Mouse (Mus musculus) neural tube, embryonic 11.5 days (tissue): ENCODE data around the gene Sorbs1. TPM values are rescaled to one million over a fixed set of nuclear protein-coding genes. Genes with fewer than 3 reads are reported as not detected.

Source experiments
- ATAC-seq: fragments of 200-750 bp; cut with Nextera tagmentation; 2 replicates; pipeline ENCODE4 v1.8.0; 2017; ENCODE audit warnings: moderate number of reproducible peaks, mild to moderate bottlenecking, moderate TSS enrichment, moderate library complexity; ENCODE audit not compliant: insufficient read depth, low FRiP score, low TSS enrichment
- DNase-seq: peaks from one replicate; pipeline ENCODE4 v3.0.0-alpha.2; 2015; ENCODE audit warnings: low spot score
- H3K27ac ChIP-seq: fragments of 300-500 bp; sonication (generic); 2 replicates; pipeline ENCODE4 v1.5.1; 2014; ENCODE audit warnings: low read depth, mild to moderate bottlenecking, low read length
- H3K27me3 ChIP-seq: fragments of 300-500 bp; sonication (generic); 2 replicates; pipeline ENCODE4 v1.6.1; 2014; ENCODE audit warnings: mild to moderate bottlenecking, low read length, mixed read lengths; ENCODE audit not compliant: control insufficient read depth, insufficient read depth
- H3K36me3 ChIP-seq: fragments of 300-500 bp; sonication (generic); 2 replicates; pipeline ENCODE4 v1.6.1; 2014; ENCODE audit warnings: mild to moderate bottlenecking, low read length, moderate library complexity, mixed read lengths; ENCODE audit not compliant: control insufficient read depth, insufficient read depth
- H3K4me1 ChIP-seq: fragments of 300-500 bp; sonication (generic); 2 replicates; pipeline ENCODE4 v1.6.1; 2014; ENCODE audit warnings: low read length, mixed read lengths; ENCODE audit not compliant: control insufficient read depth, insufficient read depth
- H3K4me2 ChIP-seq: fragments of 300-500 bp; sonication (generic); 2 replicates; pipeline ENCODE4 v1.6.1; 2014; ENCODE audit warnings: low read depth, mild to moderate bottlenecking, moderate library complexity
- H3K4me3 ChIP-seq: fragments of 300-500 bp; sonication (generic); 2 replicates; pipeline ENCODE4 v1.5.1; 2014; ENCODE audit warnings: low read depth, low read length
- H3K9ac ChIP-seq: fragments of 300-500 bp; sonication (generic); 2 replicates; pipeline ENCODE4 v1.6.1; 2014; ENCODE audit warnings: mild to moderate bottlenecking, low read length
- H3K9me3 ChIP-seq: fragments of 300-500 bp; sonication (generic); 2 replicates; pipeline ENCODE4 v1.6.1; 2016; ENCODE audit warnings: low read length; ENCODE audit not compliant: control insufficient read depth
- whole genome bisulfite sequencing: fragments of 180-500 bp; shearing (Covaris S2); extraction: QIAGEN DNeasy Blood & Tissue Kit; methylation state at CpG from one replicate; pipeline ENCODE4 v1.1.7; 2014; 5-methylcytosine and 5-hydroxymethylcytosine counted together
- polyA plus RNA-seq: library from polyadenylated mRNA; unstranded; fragments of >200 nt; fragmentation: Nextera tagmentation; extraction: Ambion mirVana; gene quantifications from 2 replicates; pipeline ENCODE4 v1.2.1, GENCODE M21; 2014

Gene Sorbs1
- polyA plus RNA-seq, 1 experiment from 2014 or later, result 91.2 TPM

DNA sequence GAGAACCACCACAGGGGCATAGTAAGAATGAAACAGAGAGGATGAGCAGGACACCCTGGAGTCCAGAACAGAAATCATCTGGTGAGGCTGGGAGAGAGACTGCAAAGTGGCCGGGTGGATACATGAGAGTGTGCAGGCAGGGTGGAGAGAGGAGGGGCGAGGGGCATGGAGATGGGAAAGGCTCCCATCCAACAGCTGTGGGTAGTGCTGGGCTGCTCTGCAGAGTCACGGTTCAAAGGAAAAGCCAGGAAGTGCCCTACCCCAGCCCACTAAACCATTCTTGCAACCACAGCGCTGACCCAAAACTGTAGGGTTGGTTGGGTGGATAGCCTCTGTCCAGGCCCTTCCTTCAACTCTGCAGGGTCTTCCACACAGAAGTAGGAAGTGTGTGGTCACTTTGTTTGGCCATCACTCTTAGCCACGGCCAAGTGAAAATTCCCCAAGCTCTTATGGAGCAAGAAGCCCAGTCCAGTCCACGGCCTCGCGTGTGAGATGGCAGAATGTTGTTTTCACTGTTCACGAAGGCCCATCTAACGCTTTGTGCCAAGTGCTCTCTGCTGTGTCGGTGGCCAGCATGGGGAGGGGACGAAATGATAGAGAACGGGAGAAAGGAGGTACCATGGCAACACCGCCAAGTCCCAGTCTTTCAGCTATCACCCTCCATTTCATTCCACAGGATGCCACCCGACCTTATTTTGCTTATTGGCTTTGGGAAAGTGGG lies 203.0 kb downstream of the Sorbs1 start:
- H3K4me3 ChIP-seq, result no peak overlapping the region
- DNase-seq (no peak), ATAC-seq (no peak)
- H3K27ac ChIP-seq, result no peak overlapping the region
- 87% methylated on average over 15 of the region's 15 CpGs for WGBS
- no peaks in the 10 kb centered on the region for H3K4me1 ChIP-seq
- no peak overlapping the region for H3K4me2 ChIP-seq
- no peaks in the 10 kb centered on the region for H3K9me3 ChIP-seq
- H3K27me3 ChIP-seq, result no peaks in the 10 kb centered on the region
- H3K9ac ChIP-seq, result no peak overlapping the region
- H3K36me3 ChIP-seq, result no peaks in the 10 kb centered on the region

DNA sequence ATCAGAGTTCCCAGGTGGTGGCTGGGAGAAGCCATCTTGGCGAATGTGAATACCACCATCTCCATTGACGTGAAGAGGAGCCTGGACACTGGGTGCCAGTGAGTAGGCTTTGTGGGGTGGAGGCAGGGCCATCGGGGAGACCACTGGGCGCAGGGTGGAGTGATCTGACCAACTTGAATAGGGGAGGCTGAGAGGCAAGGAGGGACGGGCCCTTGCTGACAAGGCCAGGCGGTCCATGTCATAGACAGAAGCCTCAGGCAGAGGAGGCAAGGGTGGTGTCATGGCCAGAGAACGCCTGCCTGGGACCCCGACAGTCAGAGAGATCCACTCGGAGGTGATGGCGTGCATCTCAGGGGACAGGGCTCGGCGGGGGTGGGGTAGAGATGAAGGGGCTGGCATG lies 203.7 kb downstream of the Sorbs1 start:
- DNase-seq (no peak), ATAC-seq (no peak)
- Histone ChIP-seq H3K36me3 (no peaks in the 10 kb centered on the region), H3K27me3 (no peaks in the 10 kb centered on the region), H3K4me1 (no peaks in the 10 kb centered on the region), H3K9ac (no peak overlapping the region), H3K27ac (no peak overlapping the region), H3K9me3 (no peaks in the 10 kb centered on the region), H3K4me3 (no peak overlapping the region), H3K4me2 (no peak overlapping the region)
- 89% methylated on average over 12 of the region's 12 CpGs for WGBS

DNA sequence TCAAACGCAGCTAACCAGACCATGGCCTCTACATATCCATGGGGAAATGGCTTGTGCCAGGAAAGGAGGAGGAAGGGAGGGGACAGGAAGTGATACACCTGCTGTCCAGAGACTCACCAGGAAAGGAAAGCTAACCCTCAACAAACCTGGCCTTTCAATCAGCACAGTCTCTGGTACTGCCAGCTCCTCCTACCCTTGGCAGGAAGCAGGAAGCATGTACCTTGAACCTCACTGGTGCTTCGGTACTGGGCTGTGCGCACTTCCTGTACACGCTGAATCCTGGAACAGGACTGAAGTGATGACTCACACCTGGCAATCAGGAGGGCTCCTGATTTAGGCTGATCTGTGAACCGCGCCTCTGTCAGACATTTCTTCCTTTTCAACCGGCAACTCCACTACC lies 206.0 kb downstream of the Sorbs1 start:
- Histone ChIP-seq H3K4me3 (no peak overlapping the region), H3K4me1 (no peaks in the 10 kb centered on the region), H3K4me2 (no peak overlapping the region), H3K27ac (no peak overlapping the region), H3K27me3 (no peaks in the 10 kb centered on the region), H3K36me3 (no peaks in the 10 kb centered on the region), H3K9me3 (no peaks in the 10 kb centered on the region), H3K9ac (no peak overlapping the region)
- ATAC-seq (no peak), DNase-seq (no peak)
- WGBS, result 91% methylated on average over 7 of the region's 7 CpGs

DNA sequence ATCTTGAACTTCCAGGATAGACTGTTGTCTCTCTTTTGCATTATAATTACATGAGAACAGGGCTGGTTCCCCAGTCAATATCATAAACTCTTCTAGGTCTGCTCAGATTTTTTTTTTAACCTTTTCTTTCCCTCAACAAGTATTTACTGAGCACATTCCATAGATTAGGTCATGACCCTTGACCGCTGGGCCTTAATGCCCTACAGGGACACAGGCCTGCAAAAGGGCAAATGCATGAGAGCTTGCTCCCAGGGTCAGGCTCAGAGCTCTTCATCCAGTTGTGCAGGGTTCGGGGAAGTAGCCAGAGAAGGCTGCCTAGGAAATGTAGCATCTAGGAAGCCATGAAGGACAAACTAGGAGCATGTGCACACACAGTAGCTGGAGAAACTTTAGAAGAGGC lies 206.9 kb downstream of the Sorbs1 start:
- Histone ChIP-seq H3K9me3 (no peaks in the 10 kb centered on the region), H3K9ac (no peak overlapping the region), H3K4me3 (no peak overlapping the region), H3K4me1 (no peaks in the 10 kb centered on the region), H3K36me3 (no peaks in the 10 kb centered on the region), H3K4me2 (no peak overlapping the region), H3K27me3 (no peaks in the 10 kb centered on the region), H3K27ac (no peak overlapping the region)
- DNase-seq (no peak), ATAC-seq (no peak)
- WGBS, result 66% methylated on average over 2 of the region's 2 CpGs

DNA sequence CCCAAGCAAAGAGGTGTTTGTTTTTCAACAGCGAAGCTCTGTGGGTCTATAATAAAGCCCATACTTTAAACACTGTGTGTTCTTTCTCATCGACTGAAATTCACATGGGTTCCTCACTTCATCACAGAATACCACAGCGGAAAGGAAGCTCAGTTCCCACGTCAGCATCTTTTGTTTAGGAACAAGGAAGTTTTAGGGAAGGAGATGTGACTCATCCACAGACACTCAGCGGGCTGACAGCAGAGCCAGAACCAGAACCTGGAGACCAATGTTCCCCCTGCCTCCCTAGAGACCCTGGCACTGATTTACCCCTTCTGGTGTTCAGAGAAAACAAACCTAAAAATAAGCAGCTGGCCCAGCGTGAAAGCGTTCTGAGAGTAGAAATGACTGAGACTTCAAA lies 208.1 kb downstream of the Sorbs1 start:
- ATAC-seq (no peak), DNase-seq (no peak)
- no peak overlapping the region for H3K9ac ChIP-seq
- WGBS, result 82% methylated on average over 7 of the region's 7 CpGs
- H3K4me2 ChIP-seq, result no peak overlapping the region
- no peaks in the 10 kb centered on the region for H3K9me3 ChIP-seq
- H3K27ac ChIP-seq, result no peak overlapping the region
- H3K4me1 ChIP-seq, result no peaks in the 10 kb centered on the region
- no peak overlapping the region for H3K4me3 ChIP-seq
- no peaks in the 10 kb centered on the region for H3K36me3 ChIP-seq
- H3K27me3 ChIP-seq, result no peaks in the 10 kb centered on the region

DNA sequence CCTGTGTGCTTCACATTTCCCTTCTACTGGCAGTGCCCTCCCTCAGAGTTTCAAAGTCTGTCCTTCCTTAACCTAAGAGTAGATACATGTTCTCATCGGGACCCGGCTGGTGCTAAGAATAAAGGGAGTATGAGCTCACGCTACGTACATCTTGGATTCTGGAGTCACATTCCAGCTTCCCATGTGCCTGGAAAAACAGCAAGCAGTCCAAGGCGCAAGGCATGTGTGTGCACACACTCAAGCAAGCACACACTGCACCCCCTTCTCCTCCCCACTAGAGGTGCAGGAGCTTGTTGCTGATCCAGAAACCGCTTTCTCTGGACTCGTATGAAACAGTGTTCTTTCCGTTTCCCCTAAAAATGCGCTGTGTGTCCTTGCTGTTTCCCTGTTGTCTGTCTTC lies 210.7 kb downstream of the Sorbs1 start:
- ATAC-seq, result no peak
- H3K27me3 ChIP-seq, result no peaks in the 10 kb centered on the region
- no peak overlapping the region for H3K4me3 ChIP-seq
- no peak overlapping the region for H3K9ac ChIP-seq
- no peak for DNase-seq
- no peaks in the 10 kb centered on the region for H3K9me3 ChIP-seq
- H3K36me3 ChIP-seq, result no peaks in the 10 kb centered on the region
- H3K27ac ChIP-seq, result no peak overlapping the region
- WGBS, result 88% methylated on average over 9 of the region's 9 CpGs
- no peak overlapping the region for H3K4me2 ChIP-seq
- H3K4me1 ChIP-seq, result no peaks in the 10 kb centered on the region

DNA sequence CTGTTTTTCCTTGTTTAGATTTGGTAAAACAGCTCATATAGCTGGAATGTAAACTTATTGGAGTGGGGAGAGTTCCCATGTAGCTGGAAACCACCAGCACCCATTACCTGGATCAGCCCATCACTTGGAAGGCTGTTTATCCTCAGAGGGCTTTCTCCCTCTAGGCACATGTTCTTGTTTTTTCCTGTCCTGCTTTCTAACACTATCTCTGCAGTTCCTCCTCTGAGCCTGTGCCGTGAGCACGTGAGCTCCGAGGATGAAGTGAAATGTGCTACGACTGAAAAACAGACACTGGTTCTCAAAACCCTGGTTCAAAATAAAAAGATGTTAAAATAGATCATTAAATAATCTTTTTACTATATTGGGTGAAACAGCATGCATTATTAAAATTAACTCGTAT lies 211.1 kb downstream of the Sorbs1 start:
- Histone ChIP-seq H3K9ac (no peak overlapping the region), H3K9me3 (no peaks in the 10 kb centered on the region), H3K4me3 (no peak overlapping the region), H3K27me3 (no peaks in the 10 kb centered on the region), H3K4me1 (no peaks in the 10 kb centered on the region), H3K36me3 (no peaks in the 10 kb centered on the region), H3K27ac (no peak overlapping the region), H3K4me2 (no peak overlapping the region)
- no peak for ATAC-seq
- no peak for DNase-seq
- WGBS, result 95% methylated on average over 5 of the region's 5 CpGs

DNA sequence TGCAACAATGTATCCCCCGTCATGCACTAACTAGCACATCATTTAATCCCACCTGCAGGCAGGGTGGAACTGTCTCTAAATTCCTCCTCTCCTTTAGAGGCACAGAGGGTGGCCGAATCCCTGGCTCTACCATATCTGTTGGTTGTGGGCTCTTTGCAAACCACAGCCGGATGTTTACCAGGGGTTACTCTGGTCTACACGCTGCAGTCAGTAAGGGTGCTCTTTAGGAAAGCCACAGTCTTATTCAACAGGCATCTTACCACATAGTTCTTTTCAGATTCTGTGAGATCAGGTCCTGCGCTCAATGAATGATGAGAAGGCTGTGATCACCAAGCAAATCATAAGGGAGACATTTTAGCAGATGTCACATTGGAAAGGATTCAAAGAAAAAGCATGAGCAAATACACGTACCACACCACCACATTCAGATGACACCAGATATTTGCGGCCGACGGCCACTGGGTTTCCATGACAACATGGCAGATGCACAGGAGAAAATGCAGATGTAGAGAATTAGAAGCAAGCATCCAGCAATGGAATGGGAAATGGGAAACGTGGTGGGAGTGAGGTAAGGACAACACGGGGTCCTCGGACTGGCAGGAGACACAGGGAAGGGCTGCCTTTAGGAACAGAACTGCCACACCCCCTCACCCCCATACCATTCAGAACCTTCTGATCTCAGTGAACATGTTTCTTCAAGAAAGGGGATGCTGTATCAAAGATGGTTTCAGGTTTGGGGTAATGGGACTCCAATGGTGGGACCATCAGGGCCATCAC lies 213.4 kb downstream of the Sorbs1 start:
- H3K4me3 ChIP-seq, result no peak overlapping the region
- H3K9ac ChIP-seq, result no peak overlapping the region
- 82% methylated on average over 12 of the region's 12 CpGs for WGBS
- no peak overlapping the region for H3K27ac ChIP-seq
- H3K9me3 ChIP-seq, result no peaks in the 10 kb centered on the region
- no peaks in the 10 kb centered on the region for H3K27me3 ChIP-seq
- no peak overlapping the region for H3K4me2 ChIP-seq
- H3K36me3 ChIP-seq, result no peaks in the 10 kb centered on the region
- H3K4me1 ChIP-seq, result no peaks in the 10 kb centered on the region
- DNase-seq, result no peak
- ATAC-seq, result no peak

DNA sequence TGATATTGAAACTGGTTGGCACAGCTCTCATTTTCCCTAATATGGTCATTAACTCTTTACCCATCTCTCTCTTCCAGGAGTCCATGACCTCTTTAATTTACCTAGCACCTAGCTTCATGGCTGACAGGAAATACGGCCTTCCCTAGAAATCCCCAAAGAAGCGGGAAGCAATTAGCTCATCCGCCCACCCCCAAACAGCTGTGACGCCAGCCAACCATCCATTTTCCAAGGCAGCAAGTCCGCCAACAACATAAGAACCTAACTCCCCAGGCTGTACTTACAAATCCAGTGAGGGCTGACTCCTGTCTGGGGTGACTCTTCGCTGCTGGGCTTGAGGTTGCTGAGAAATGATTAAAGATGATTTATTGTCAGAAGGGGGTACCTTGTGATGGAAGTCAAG lies 214.4 kb downstream of the Sorbs1 start:
- WGBS, result 65% methylated on average over 6 of the region's 6 CpGs
- DNase-seq, result no peak
- no peak overlapping the region for H3K4me3 ChIP-seq
- no peak for ATAC-seq
- H3K27ac ChIP-seq, result no peak overlapping the region
- no peaks in the 10 kb centered on the region for H3K4me1 ChIP-seq
- H3K9ac ChIP-seq, result no peak overlapping the region
- H3K36me3 ChIP-seq, result no peaks in the 10 kb centered on the region
- no peaks in the 10 kb centered on the region for H3K9me3 ChIP-seq
- no peak overlapping the region for H3K4me2 ChIP-seq
- no peaks in the 10 kb centered on the region for H3K27me3 ChIP-seq
